Mouse (Mus musculus) CD4-positive naive resting alpha-beta T cell, adult 57 days (primary cell): ENCODE results near the gene Gm14440. TPM values are rescaled to one million over a fixed set of nuclear protein-coding genes. Genes with fewer than 3 reads are reported as not detected.

ENCODE experiments used
- total RNA-seq: library from RNA; stranded (reverse); gene quantifications from one replicate; pipeline ENCODE4 v1.2.4, GENCODE M21; 2023

The Gm14440 gene
- 4.8 TPM for total RNA-seq

DNA sequence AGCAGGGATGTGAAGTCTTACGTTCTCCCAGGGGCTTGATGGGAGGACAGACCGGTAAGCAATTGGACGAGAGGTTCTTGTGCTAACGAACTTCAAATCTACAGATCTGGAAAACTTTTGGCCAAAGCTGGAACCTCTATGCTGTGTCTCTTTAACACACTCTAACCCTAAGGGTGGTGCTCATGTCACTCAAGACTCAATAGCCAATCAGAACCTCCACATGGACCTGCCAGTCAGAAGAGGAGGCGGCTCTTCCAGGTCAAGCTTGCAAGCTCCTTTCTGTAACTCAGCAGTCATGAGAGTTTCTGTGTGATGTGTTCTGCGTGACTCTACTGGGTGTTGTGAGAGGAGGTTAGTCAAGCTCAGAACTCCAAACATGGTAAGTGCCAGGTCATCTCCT is at the start of gene Gm14440:
Gene Gm14440 (plus strand): TSS at position 301 of the 400 bp plus-strand sequence.

Other genes starting within 250 kb of the Gm14440 start
- gene Gm14393, start 207.3 kb upstream of the Gm14440 start, total RNA-seq, result not detected
- 3.0 TPM for gene Gm14399, start 133.1 kb upstream of the Gm14440 start, total RNA-seq
- not detected for gene Gm14443, start 99.3 kb upstream of the Gm14440 start, total RNA-seq
- gene Gm14391, start 68.2 kb upstream of the Gm14440 start, total RNA-seq, result 14.0 TPM
- 9.3 TPM for gene Gm4631, start 63.1 kb downstream of the Gm14440 start, total RNA-seq
- 1.6 TPM for gene Zfp968, start 97.3 kb downstream of the Gm14440 start, total RNA-seq
- gene Gm4724, start 160.7 kb downstream of the Gm14440 start, total RNA-seq, result 2.4 TPM
- 1.1 TPM for gene Zfp965, start 194.9 kb downstream of the Gm14440 start, total RNA-seq